Mouse (Mus musculus): ENCODE data around the gene Ugt1a6b. TPM values are rescaled to one million over a fixed set of nuclear protein-coding genes. Genes with fewer than 3 reads are reported as not detected.
A peak's percentile ranks its signal among the peaks of the same experiment; 100 is the strongest.

Ugt1a6b gene
- polyA plus RNA-seq, 1 experiment from 2014 or later: 3.9 TPM

GRCm38 (mm10) chr1:88254793-88255465 is 151.9 kb downstream of the Ugt1a6b start:
- 0 out of 2 replicates have a peak, but pooled peaks cover 4% of the 10 kb centered on the region for H3K9me3 ChIP-seq
- no peak overlapping the region for H3K4me3 ChIP-seq (replicated peaks)
- ATAC-seq (ENCODE audit: insufficient read depth, low FRiP score, low read depth): no peak
- WGBS: 86% methylated on average over 12 of the region's 12 CpGs
- no peaks in the 10 kb centered on the region for H3K4me1 ChIP-seq
- H3K9ac ChIP-seq: no peak overlapping the region
- no peaks in the 10 kb centered on the region for H3K36me3 ChIP-seq
- H3K27ac ChIP-seq: no peak overlapping the region
- no peak overlapping the region for H3K4me2 ChIP-seq
- no peaks in the 10 kb centered on the region for H3K27me3 ChIP-seq (replicated peaks)

- WGBS: 51% methylated on average over 2 of the region's 2 CpGs
- Histone ChIP-seq H3K9me3 (no peaks in the 10 kb centered on the region), H3K27ac (no peak overlapping the region), H3K9ac (no peak overlapping the region), H3K4me1 (no peaks in the 10 kb centered on the region), H3K27me3 (replicated peaks) (no peaks in the 10 kb centered on the region), H3K4me2 (no peak overlapping the region), H3K36me3 (peaks cover 4% of the 10 kb centered on the region; the same call in 1 of the 2 replicates), H3K4me3 (replicated peaks) (no peak overlapping the region)
- no peak for ATAC-seq (ENCODE audit: insufficient read depth, low FRiP score, low read depth)
Measured at GRCm38 (mm10) chr1:88255466-88255857, 152.4 kb downstream of the Ugt1a6b start.

GRCm38 (mm10) chr1:88255989-88256754 is 153.1 kb downstream of the Ugt1a6b start:
- WGBS: 76% methylated on average over 13 of the region's 13 CpGs
- ATAC-seq (ENCODE audit: insufficient read depth, low FRiP score, low read depth): no peak

DNA sequence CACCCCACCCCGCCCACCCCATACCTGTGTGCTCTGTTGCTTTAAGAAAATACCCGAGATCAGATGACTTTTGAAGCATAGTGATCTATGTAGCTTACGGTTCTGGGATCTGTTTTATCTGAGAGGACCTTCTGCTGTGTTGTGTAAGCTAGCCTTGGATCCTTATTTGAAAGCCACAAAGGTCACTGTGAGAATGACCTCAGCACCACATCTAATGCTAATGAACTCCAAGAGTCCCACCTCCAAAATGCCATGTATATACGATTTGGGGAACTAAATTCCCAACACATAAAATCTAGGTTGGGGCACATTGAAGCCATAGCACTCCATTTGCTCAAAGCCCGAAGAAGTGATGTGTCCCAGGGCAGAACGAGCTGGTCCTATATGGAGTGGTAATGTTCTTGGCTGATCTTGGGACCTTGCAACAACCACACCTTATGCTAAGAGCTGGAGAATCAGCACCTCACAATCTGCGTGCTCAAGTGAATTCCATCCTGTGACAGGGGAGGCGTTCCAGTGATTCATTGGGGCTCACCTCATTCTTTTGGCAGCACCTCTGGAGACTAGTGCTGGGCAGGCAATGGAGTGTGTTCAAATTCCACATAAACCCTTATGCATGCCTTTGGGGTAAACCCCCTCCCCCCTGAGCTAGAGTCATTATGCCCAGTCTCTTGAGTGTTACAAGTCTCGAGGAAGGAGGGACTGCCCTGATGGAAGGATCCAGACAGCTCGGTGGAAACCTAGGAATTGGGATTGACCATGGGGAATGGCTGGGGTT is 154.0 kb downstream of the Ugt1a6b start:
- ATAC-seq (ENCODE audit: insufficient read depth, low FRiP score, low read depth): no peak
- Histone ChIP-seq H3K4me1 (peaks cover 7% of the 10 kb centered on the region; the same call in 1 of the 2 replicates), H3K36me3 (peaks cover 20% of the 10 kb centered on the region), H3K9me3 (no peaks in the 10 kb centered on the region), H3K27me3 (replicated peaks) (no peaks in the 10 kb centered on the region), H3K4me3 (replicated peaks) (no peak overlapping the region), H3K27ac (no peak overlapping the region), H3K9ac (no peak overlapping the region), H3K4me2 (no peak overlapping the region)
- WGBS: 74% methylated on average over 10 of the region's 10 CpGs

More at GRCm38 (mm10) chr1:88255989-88256754, 153.1 kb downstream of the Ugt1a6b start:
- H3K4me3 ChIP-seq (replicated peaks): no peak overlapping the region
- H3K4me2 ChIP-seq: no peak overlapping the region
- H3K9me3 ChIP-seq: no peaks in the 10 kb centered on the region
- no peaks in the 10 kb centered on the region for H3K4me1 ChIP-seq
- H3K9ac ChIP-seq: no peak overlapping the region
- no peaks in the 10 kb centered on the region for H3K27me3 ChIP-seq (replicated peaks)
- no peak overlapping the region for H3K27ac ChIP-seq
- peaks cover 11% of the 10 kb centered on the region; the same call in 1 of the 2 replicates for H3K36me3 ChIP-seq

DNA sequence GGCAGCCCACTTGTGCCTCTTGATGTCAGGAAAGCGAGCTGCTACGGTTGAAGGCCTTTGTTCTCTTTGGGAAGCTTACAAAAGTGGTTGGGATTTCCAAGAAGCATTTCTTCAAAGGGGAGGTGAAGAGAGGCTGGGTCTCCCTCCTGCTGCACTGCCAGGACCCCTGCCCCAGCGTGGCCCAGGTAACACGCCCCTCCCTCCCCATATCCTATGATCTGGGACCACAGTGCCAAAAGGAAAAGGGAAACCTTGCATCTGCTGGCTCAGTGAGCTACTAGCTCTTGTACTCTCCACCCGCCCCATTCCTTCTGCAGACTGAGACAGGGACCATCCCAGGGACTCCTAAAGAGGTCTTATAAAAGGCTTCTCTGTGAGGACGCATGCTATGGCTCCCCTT is 154.6 kb downstream of the Ugt1a6b start:
- Histone ChIP-seq H3K4me3 (replicated peaks) (no peak overlapping the region), H3K27me3 (replicated peaks) (no peaks in the 10 kb centered on the region), H3K27ac (no peak overlapping the region), H3K4me2 (no peak overlapping the region), H3K9me3 (no peaks in the 10 kb centered on the region), H3K4me1 (peaks cover 11% of the 10 kb centered on the region), H3K36me3 (peaks cover 22% of the 10 kb centered on the region), H3K9ac (no peak overlapping the region)
- 82% methylated on average over 6 of the region's 6 CpGs for WGBS
- ATAC-seq (ENCODE audit: insufficient read depth, low FRiP score, low read depth): no peak

DNA sequence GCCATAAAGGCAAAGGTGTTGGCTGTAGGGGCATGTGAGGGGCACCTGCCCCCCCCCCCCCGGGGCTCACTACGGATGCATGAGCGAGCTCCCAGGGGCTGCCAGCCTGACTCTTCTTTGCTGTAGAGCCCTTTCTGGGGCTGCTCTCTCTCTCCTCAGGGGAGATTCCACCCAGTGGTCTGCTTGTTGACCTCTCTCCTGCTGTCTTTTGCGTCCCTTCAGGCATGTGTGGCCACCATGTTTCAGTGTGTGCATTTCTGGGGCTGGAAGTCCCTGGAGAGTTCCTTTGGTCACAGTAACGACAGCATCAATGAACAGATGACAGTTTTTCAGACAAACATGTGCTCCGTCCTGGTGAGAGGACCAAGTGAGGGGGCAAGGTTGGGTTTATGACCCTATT is 155.3 kb downstream of the Ugt1a6b start:
- Histone ChIP-seq H3K4me1 (peaks cover 11% of the 10 kb centered on the region), H3K36me3 (peaks cover 29% of the 10 kb centered on the region), H3K4me3 (replicated peaks) (no peak overlapping the region), H3K9me3 (no peaks in the 10 kb centered on the region), H3K27me3 (replicated peaks) (no peaks in the 10 kb centered on the region), H3K27ac (no peak overlapping the region), H3K9ac (no peak overlapping the region), H3K4me2 (no peak overlapping the region)
- no peak for ATAC-seq (ENCODE audit: insufficient read depth, low FRiP score, low read depth)
- 71% methylated on average over 6 of the region's 6 CpGs for WGBS

GRCm38 (mm10) chr1:88258881-88259642 is 156.0 kb downstream of the Ugt1a6b start:
- no peaks in the 10 kb centered on the region for H3K27me3 ChIP-seq (replicated peaks)
- ATAC-seq (ENCODE audit: insufficient read depth, low FRiP score, low read depth): no peak
- H3K4me2 ChIP-seq: no peak overlapping the region
- WGBS: 62% methylated on average over 8 of the region's 8 CpGs
- no peak overlapping the region for H3K4me3 ChIP-seq (replicated peaks)
- no peaks in the 10 kb centered on the region for H3K9me3 ChIP-seq
- H3K27ac ChIP-seq: no peak overlapping the region
- H3K9ac ChIP-seq: no peak overlapping the region
- H3K36me3 ChIP-seq: peaks cover 36% of the 10 kb centered on the region
- H3K4me1 ChIP-seq: peaks cover 11% of the 10 kb centered on the region

DNA sequence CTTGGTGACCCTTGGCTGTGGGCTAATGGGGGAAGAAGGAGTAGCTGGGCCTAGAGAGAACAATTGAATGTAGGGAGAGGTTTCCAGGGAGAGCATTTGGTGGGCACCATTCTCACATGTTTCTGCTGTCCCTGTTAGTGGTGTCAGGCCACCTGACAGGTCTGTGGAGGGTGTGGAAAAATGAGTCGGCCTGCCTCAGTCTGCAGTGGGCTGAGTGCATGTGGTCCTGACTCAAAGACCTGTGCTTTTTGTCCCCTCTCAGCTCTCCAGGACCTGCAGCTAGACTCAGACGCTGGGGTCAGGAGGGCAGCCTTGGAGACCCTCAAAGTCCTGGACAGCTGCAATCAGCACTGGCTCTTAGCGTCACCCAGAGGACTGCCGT is 156.6 kb downstream of the Ugt1a6b start:
- Histone ChIP-seq H3K4me3 (replicated peaks) (no peak overlapping the region), H3K36me3 (peaks cover 42% of the 10 kb centered on the region), H3K4me2 (no peak overlapping the region), H3K9ac (no peak overlapping the region), H3K27ac (no peak overlapping the region), H3K27me3 (replicated peaks) (no peaks in the 10 kb centered on the region), H3K4me1 (peaks cover 11% of the 10 kb centered on the region), H3K9me3 (no peaks in the 10 kb centered on the region)
- ATAC-seq (ENCODE audit: insufficient read depth, low FRiP score, low read depth): peak; percentile 1; the same call in 1 of the 2 replicates
- WGBS: 69% methylated on average over 4 of the region's 4 CpGs

DNA sequence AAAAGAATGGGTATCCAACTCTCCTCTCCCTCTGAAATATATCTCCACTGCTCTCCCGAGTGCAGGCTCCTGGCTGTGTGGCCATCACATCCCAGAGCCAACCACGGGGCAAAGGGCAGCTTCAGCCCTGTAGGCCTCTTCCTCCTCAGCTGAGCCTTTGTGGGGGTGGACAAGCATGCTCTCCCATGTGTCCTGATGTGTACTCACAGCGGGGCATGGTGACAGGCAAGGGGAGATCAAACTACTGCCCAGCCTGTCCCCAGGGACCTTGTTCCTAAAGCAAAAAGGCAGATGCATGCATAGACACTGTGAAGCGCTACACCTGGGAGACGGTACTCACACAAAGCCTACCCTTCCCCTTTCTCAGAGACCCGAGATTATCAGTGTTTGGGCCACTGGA is 157.1 kb downstream of the Ugt1a6b start:
- Histone ChIP-seq H3K36me3 (peaks cover 47% of the 10 kb centered on the region), H3K27ac (0 out of 2 replicates have a peak overlapping the region, but pooled peaks have one; percentile 0), H3K4me3 (replicated peaks) (no peak overlapping the region), H3K27me3 (replicated peaks) (no peaks in the 10 kb centered on the region), H3K4me2 (no peak overlapping the region), H3K4me1 (peaks cover 11% of the 10 kb centered on the region), H3K9me3 (no peaks in the 10 kb centered on the region), H3K9ac (no peak overlapping the region)
- peak; percentile 13; the same call in 1 of the 2 replicates for ATAC-seq (ENCODE audit: insufficient read depth, low FRiP score, low read depth)
- 71% methylated on average over 6 of the region's 6 CpGs for WGBS

GRCm38 (mm10) chr1:88260604-88261377 is 157.7 kb downstream of the Ugt1a6b start:
- H3K4me1 ChIP-seq: peaks cover 11% of the 10 kb centered on the region
- ATAC-seq (ENCODE audit: insufficient read depth, low FRiP score, low read depth): no peak

DNA sequence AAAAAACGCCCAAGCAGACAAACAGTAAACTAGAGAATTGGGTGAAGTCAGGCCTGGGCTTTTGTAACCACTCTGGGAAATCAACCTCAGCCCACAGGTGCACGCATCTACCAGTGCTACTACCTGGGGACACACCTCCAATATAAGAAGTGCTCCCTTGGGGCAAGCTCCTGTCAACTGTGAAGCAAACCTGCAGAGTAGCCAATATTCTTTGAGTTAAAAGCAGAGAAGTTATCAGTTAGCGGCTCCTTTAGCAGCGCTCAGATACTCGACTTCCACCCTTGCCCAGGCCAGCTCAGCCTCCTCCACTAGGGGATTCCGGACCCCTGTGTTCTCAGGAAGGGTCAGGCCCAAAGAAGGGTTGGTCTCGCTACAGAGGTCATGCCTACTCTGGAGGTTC is 158.7 kb downstream of the Ugt1a6b start:
- peaks cover 11% of the 10 kb centered on the region for H3K4me1 ChIP-seq
- no peaks in the 10 kb centered on the region for H3K9me3 ChIP-seq
- no peak overlapping the region for H3K4me3 ChIP-seq (replicated peaks)
- H3K27me3 ChIP-seq (replicated peaks): no peaks in the 10 kb centered on the region
- 84% methylated on average over 7 of the region's 7 CpGs for WGBS
- H3K9ac ChIP-seq: no peak overlapping the region
- 0 out of 2 replicates have a peak overlapping the region, but pooled peaks have one; percentile 1 for H3K27ac ChIP-seq
- peaks cover 63% of the 10 kb centered on the region for H3K36me3 ChIP-seq
- ATAC-seq (ENCODE audit: insufficient read depth, low FRiP score, low read depth): no peak
- no peak overlapping the region for H3K4me2 ChIP-seq

More at GRCm38 (mm10) chr1:88260604-88261377, 157.7 kb downstream of the Ugt1a6b start:
- no peak overlapping the region for H3K9ac ChIP-seq
- WGBS: 80% methylated on average over 10 of the region's 10 CpGs
- H3K27me3 ChIP-seq (replicated peaks): no peaks in the 10 kb centered on the region
- H3K4me3 ChIP-seq (replicated peaks): no peak overlapping the region
- no peak overlapping the region for H3K27ac ChIP-seq
- H3K9me3 ChIP-seq: no peaks in the 10 kb centered on the region
- no peak overlapping the region for H3K4me2 ChIP-seq
- peaks cover 53% of the 10 kb centered on the region for H3K36me3 ChIP-seq
